Mouse (Mus musculus) activated CD4-positive, CD25-positive, alpha-beta regulatory T cell (primary cell): ENCODE data around the gene Odr4. TPM values are rescaled to one million over a fixed set of nuclear protein-coding genes. Genes with fewer than 3 reads are reported as not detected.

ENCODE experiments used
- polyA plus RNA-seq, 2 experiments: library from polyadenylated mRNA; unstranded; fragments of 100-300 nt; shearing (Covaris generic); gene quantifications; one replicate each; pipeline ENCODE4 v1.2.1; 2017

The Odr4 gene
- polyA plus RNA-seq = 10 to 100 TPM; 17.3 to 22.9 TPM

GRCm38 (mm10) chr1:150392638-150393487 is at the start of gene Odr4, which contains the start of gene Tpr:
Odr4 (minus strand) TSS chr1:150393080.
Tpr (plus strand) TSS chr1:150392838.

GRCm38 (mm10) chr1:150319205-150319604 is 73.7 kb downstream of the Odr4 start, which contains the start of gene Pdc:
Pdc (plus strand) TSS chr1:150319417.

Other genes with a start within 250 kb of the Odr4 start
- not detected for gene Pdc, start 73.7 kb downstream of the Odr4 start, polyA plus RNA-seq
- gene Tpr, start 242 bp downstream of the Odr4 start, polyA plus RNA-seq = 100 to 1,000 TPM; 303 to 381 TPM
- 10 to 100 TPM in 1 of 2 experiments, 1 to 10 TPM in 1; 4.4 to 15.0 TPM for gene Prg4, start 73.1 kb upstream of the Odr4 start, polyA plus RNA-seq